Mouse (Mus musculus) T-helper 1 cell (primary cell): ENCODE data around the gene Tbck.

Experiments
- in situ Hi-C: fragments of 300-600 bp; cut with MboI, MseI; formaldehyde crosslinking; loops from one replicate; pipeline ENCODE4 v1.15.1; 2025; ENCODE audit warnings: high pct_unique_total_duplicates

Gene Tbck

GRCm38 (mm10) chr3:132866984-132867383 is 183.0 kb downstream of the Tbck start:
- in situ Hi-C loops: no loop called here

- in situ Hi-C loops: no loop called here
Measured at GRCm38 (mm10) chr3:132868838-132869237, 184.9 kb downstream of the Tbck start.

- in situ Hi-C loops: loop anchor here (10.0 kb wide), 1 partner anchor 215 kb away; no protein-coding TSS in a partner anchor
Measured at GRCm38 (mm10) chr3:132870079-132870478, 186.1 kb downstream of the Tbck start.

GRCm38 (mm10) chr3:132871318-132871904 is 187.5 kb downstream of the Tbck start:
- in situ Hi-C loops: loop anchor here (10.0 kb wide), 1 partner anchor 213 kb away; no protein-coding TSS in a partner anchor

GRCm38 (mm10) chr3:132873251-132873650 is 189.3 kb downstream of the Tbck start:
- in situ Hi-C loops: loop anchor here (10.0 kb wide), 1 partner anchor 212 kb away; no protein-coding TSS in a partner anchor

- in situ Hi-C loops: loop anchor here (10.0 kb wide), 1 partner anchor 209 kb away; no protein-coding TSS in a partner anchor
Measured at GRCm38 (mm10) chr3:132876011-132876708, 192.2 kb downstream of the Tbck start.

GRCm38 (mm10) chr3:132876933-132877676 is 193.2 kb downstream of the Tbck start:
- in situ Hi-C loops: loop anchor here (10.0 kb wide), 1 partner anchor 208 kb away; no protein-coding TSS in a partner anchor

GRCm38 (mm10) chr3:132880361-132880760 is 196.4 kb downstream of the Tbck start:
- in situ Hi-C loops: no loop called here

- in situ Hi-C loops: no loop called here
Measured at GRCm38 (mm10) chr3:132880826-132881225, 196.9 kb downstream of the Tbck start.

GRCm38 (mm10) chr3:132883256-132883655 is 199.3 kb downstream of the Tbck start:
- in situ Hi-C loops: no loop called here

- in situ Hi-C loops: no loop called here
Measured at GRCm38 (mm10) chr3:132884459-132884858, 200.5 kb downstream of the Tbck start.

- in situ Hi-C loops: no loop called here
Measured at GRCm38 (mm10) chr3:132886419-132887050, 202.6 kb downstream of the Tbck start.

GRCm38 (mm10) chr3:132887074-132887848 is 203.3 kb downstream of the Tbck start:
- in situ Hi-C loops: no loop called here
